Mouse (Mus musculus) erythroblast, embryonic 14.5 days (primary cell): ENCODE data around the gene Tinf2. TPM values are rescaled to one million over a fixed set of nuclear protein-coding genes. Genes with fewer than 3 reads are reported as not detected.
A peak's percentile ranks its signal among the peaks of the same experiment; 100 is the strongest.

Experiments used
- H3K27me3 ChIP-seq: 2 replicates; pipeline ENCODE4 v1.6.1; 2012; ENCODE audit warnings: inconsistent platforms; ENCODE audit not compliant: control insufficient read depth
- H3K36me3 ChIP-seq: 2 replicates; pipeline ENCODE4 v1.6.1; 2012; ENCODE audit warnings: mild to moderate bottlenecking, inconsistent platforms; ENCODE audit not compliant: control insufficient read depth
- H3K4me1 ChIP-seq: 2 replicates; pipeline ENCODE4 v1.6.1; 2012; ENCODE audit warnings: inconsistent platforms; ENCODE audit not compliant: control insufficient read depth
- H3K4me3 ChIP-seq: replicated peaks from 2 replicates; pipeline ENCODE3; 2012; ENCODE audit warnings: moderate library complexity, mild to moderate bottlenecking, inconsistent platforms
- H3K9me3 ChIP-seq: 2 replicates; pipeline ENCODE4 v1.6.1; 2012; ENCODE audit warnings: low read length, inconsistent platforms, mixed read lengths; ENCODE audit not compliant: control insufficient read depth
- GATA1 ChIP-seq: IDR thresholded peaks from 2 replicates; pipeline ENCODE4 v1.6.1; 2012; ENCODE audit warnings: low read length, inconsistent platforms, mixed read lengths
- TAL1 ChIP-seq: IDR thresholded peaks from 3 replicates; pipeline ENCODE4 v1.6.1; 2012; ENCODE audit warnings: low read length, inconsistent platforms, mixed read lengths
- polyA plus RNA-seq: library from polyadenylated mRNA; stranded (reverse); fragments of >175 nt; gene quantifications from 2 replicates; pipeline ENCODE4 v1.2.3, GENCODE M21; 2012

The Tinf2 gene
- polyA plus RNA-seq, 1 experiment: 3.6 TPM

- no peaks in the 10 kb centered on the region for H3K9me3 ChIP-seq
- H3K4me3 ChIP-seq: no peak overlapping the region
- H3K36me3 ChIP-seq: peaks cover 5% of the 10 kb centered on the region
- H3K27me3 ChIP-seq: peaks cover 9% of the 10 kb centered on the region
- peaks cover 30% of the 10 kb centered on the region for H3K4me1 ChIP-seq
- TF ChIP-seq TAL1: no peak
- TF ChIP-seq GATA1: no peak
These were observed 30.2 kb upstream of the Tinf2 start for GRCm38 (mm10) chr14:55711786-55712185.

- Histone ChIP-seq H3K36me3 (no peaks in the 10 kb centered on the region; the same call in 1 of the 2 replicates), H3K27me3 (peaks cover 9% of the 10 kb centered on the region), H3K4me1 (peaks cover 40% of the 10 kb centered on the region), H3K9me3 (no peaks in the 10 kb centered on the region), H3K4me3 (no peak overlapping the region)
- no peak for TF ChIP-seq GATA1
- TF ChIP-seq TAL1: no peak
These were observed 27.9 kb upstream of the Tinf2 start for GRCm38 (mm10) chr14:55709509-55709908.

- no peak overlapping the region for H3K4me3 ChIP-seq
- H3K9me3 ChIP-seq: no peaks in the 10 kb centered on the region
- no peak for TF ChIP-seq TAL1
- no peak for TF ChIP-seq GATA1
- H3K4me1 ChIP-seq: peaks cover 30% of the 10 kb centered on the region
- peaks cover under 1% of the 10 kb centered on the region for H3K27me3 ChIP-seq
- no peaks in the 10 kb centered on the region; the same call in 1 of the 2 replicates for H3K36me3 ChIP-seq
These were observed 25.8 kb upstream of the Tinf2 start for GRCm38 (mm10) chr14:55707397-55707796.

GRCm38 (mm10) chr14:55706051-55706600, 24.5 kb upstream of the Tinf2 start:
- TF ChIP-seq GATA1 (no peak), TAL1 (no peak)
- Histone ChIP-seq H3K4me3 (no peak overlapping the region), H3K36me3 (no peaks in the 10 kb centered on the region; the same call in 1 of the 2 replicates), H3K4me1 (peaks cover 25% of the 10 kb centered on the region), H3K27me3 (no peaks in the 10 kb centered on the region), H3K9me3 (no peaks in the 10 kb centered on the region)

- Histone ChIP-seq H3K4me3 (no peak overlapping the region), H3K9me3 (no peaks in the 10 kb centered on the region), H3K36me3 (no peaks in the 10 kb centered on the region; the same call in 1 of the 2 replicates), H3K27me3 (no peaks in the 10 kb centered on the region), H3K4me1 (peaks cover 25% of the 10 kb centered on the region)
- no peak for TF ChIP-seq GATA1
- TF ChIP-seq TAL1: no peak
These were observed 21.1 kb upstream of the Tinf2 start for GRCm38 (mm10) chr14:55702761-55703160.

- H3K9me3 ChIP-seq: no peaks in the 10 kb centered on the region
These were observed 19.5 kb upstream of the Tinf2 start for GRCm38 (mm10) chr14:55701131-55701530.

GRCm38 (mm10) chr14:55697226-55697625, 15.6 kb upstream of the Tinf2 start:
- TF ChIP-seq TAL1 (no peak), GATA1 (no peak)
- Histone ChIP-seq H3K27me3 (no peaks in the 10 kb centered on the region; the same call in 1 of the 2 replicates), H3K36me3 (no peaks in the 10 kb centered on the region), H3K4me3 (no peak overlapping the region), H3K9me3 (peaks cover 16% of the 10 kb centered on the region), H3K4me1 (peaks cover 2% of the 10 kb centered on the region; the same call in 1 of the 2 replicates)

More at GRCm38 (mm10) chr14:55701131-55701530, 19.5 kb upstream of the Tinf2 start:
- TF ChIP-seq TAL1 (no peak), GATA1 (no peak)
- no peak overlapping the region for H3K4me3 ChIP-seq
- H3K27me3 ChIP-seq: no peaks in the 10 kb centered on the region
- no peaks in the 10 kb centered on the region; the same call in 1 of the 2 replicates for H3K36me3 ChIP-seq
- peaks cover 9% of the 10 kb centered on the region for H3K4me1 ChIP-seq

GRCm38 (mm10) chr14:55689433-55689832, 7.8 kb upstream of the Tinf2 start:
- peaks cover 11% of the 10 kb centered on the region for H3K9me3 ChIP-seq
- no peak overlapping the region for H3K4me3 ChIP-seq
- H3K4me1 ChIP-seq: no peaks in the 10 kb centered on the region
- peaks cover 3% of the 10 kb centered on the region; the same call in 1 of the 2 replicates for H3K27me3 ChIP-seq
- no peaks in the 10 kb centered on the region for H3K36me3 ChIP-seq
- TF ChIP-seq GATA1 (no peak), TAL1 (no peak)

GRCm38 (mm10) chr14:55682118-55682493, 486 bp upstream of the Tinf2 start:
- H3K36me3 ChIP-seq: peaks cover 41% of the 10 kb centered on the region
- TF ChIP-seq GATA1 (no peak), TAL1 (no peak)
- no peaks in the 10 kb centered on the region for H3K9me3 ChIP-seq
- H3K4me3 ChIP-seq: peak overlapping the region; percentile 80
- H3K27me3 ChIP-seq: peaks cover 3% of the 10 kb centered on the region; the same call in 1 of the 2 replicates
- peaks cover 31% of the 10 kb centered on the region for H3K4me1 ChIP-seq

- Histone ChIP-seq H3K4me1 (peaks cover 47% of the 10 kb centered on the region), H3K27me3 (no peaks in the 10 kb centered on the region), H3K4me3 (no peak overlapping the region), H3K9me3 (no peaks in the 10 kb centered on the region), H3K36me3 (peaks cover 65% of the 10 kb centered on the region)
- no peak for TF ChIP-seq TAL1
- no peak for TF ChIP-seq GATA1
These were observed 4.0 kb downstream of the Tinf2 start for GRCm38 (mm10) chr14:55677615-55678014.
